Mouse (Mus musculus) gastrocnemius, adult 18-20 months (tissue): Measurements from ENCODE around the gene Tnks1bp1. TPM values are rescaled to one million over a fixed set of nuclear protein-coding genes. Genes with fewer than 3 reads are reported as not detected.
A peak's percentile ranks its signal among the peaks of the same experiment; 100 is the strongest.

Source experiments
- DNase-seq: peaks from one replicate; pipeline ENCODE4 v3.0.0; 2021; ENCODE audit warnings: low spot score
- long read RNA-seq, 2 experiments: library from polyadenylated mRNA; stranded (forward); transcript quantifications; one replicate each; pipeline ENCODE4 v2.0.0; 2021
- total RNA-seq, 2 experiments: library from RNA; stranded (reverse); gene quantifications; 2 replicates each; pipeline ENCODE4 v1.2.3; 2021

The Tnks1bp1 gene
- 10 to 100 TPM; 24.4 to 37.0 TPM for total RNA-seq
- long read RNA-seq, experiment 1, partial matches to known transcripts, result 4 of 7 reads
- long read RNA-seq, experiment 1, other reads (novel, unspliced or antisense), result 3 of 7 reads
- long read RNA-seq, experiment 2, full-length matches to known transcripts, result 1 of 7 reads
- long read RNA-seq, experiment 2, partial matches to known transcripts, result 4 of 7 reads
- long read RNA-seq, experiment 2, other reads (novel, unspliced or antisense), result 2 of 7 reads

- peak; percentile 99 for DNase-seq
Observed at GRCm38 (mm10) chr2:85047596-85048167, at the start of gene Tnks1bp1. Tnks1bp1 (plus strand) TSS chr2:85048022.

DNA sequence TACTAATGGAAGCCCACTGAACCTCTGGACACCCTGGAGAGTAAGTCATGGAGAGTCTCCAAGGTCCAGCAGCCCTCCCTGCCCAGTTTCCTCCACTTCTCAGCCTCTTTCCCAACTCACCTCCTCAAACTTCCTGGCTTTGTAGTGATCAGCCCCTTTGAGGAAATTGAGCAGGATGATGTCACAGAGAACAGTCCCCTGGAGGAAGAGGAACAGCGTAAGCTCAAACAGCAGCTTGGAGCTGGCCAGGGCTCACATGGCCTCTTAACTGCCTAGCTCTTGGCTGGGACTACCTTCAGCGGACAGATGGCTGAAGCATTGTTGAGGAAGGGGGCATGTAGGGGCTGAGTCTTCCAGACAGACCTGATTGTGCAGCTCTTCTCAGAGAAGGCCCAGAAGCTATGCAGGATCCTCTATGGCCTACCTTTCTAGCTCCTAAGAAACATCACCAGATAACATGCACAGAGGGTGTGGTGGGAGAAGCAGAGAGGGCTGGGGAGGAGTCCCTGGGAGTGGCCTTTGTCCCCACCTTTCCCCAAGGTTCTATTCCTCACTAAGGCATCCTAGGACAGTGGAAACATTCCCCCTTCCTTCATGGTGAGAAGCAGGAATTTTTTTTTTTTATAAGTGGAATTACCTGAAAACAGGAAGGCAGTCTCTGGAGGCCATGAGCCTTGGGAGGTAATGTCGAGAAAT is 48.2 kb upstream of the Tnks1bp1 start:
- peak; percentile 9 for DNase-seq

DNA sequence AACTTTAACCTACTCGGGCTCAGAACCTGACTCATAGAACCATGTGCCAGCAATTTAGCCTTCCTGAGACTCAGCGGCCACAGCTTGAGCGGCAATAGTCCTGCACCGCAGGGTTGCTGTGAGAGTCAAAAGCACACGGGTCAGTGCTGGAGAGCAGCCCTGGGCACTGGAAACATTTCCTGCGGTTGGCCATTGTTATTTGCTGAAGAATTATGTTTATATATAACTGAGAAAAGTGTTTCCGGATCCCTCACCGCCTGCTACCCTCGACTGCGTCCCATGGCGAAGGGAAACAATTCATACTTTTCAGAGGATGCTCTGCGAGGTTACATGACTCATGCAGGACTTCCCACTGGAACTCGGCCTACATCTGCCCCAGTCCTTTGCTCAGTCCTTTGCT is 46.3 kb upstream of the Tnks1bp1 start:
- DNase-seq, result no peak

DNA sequence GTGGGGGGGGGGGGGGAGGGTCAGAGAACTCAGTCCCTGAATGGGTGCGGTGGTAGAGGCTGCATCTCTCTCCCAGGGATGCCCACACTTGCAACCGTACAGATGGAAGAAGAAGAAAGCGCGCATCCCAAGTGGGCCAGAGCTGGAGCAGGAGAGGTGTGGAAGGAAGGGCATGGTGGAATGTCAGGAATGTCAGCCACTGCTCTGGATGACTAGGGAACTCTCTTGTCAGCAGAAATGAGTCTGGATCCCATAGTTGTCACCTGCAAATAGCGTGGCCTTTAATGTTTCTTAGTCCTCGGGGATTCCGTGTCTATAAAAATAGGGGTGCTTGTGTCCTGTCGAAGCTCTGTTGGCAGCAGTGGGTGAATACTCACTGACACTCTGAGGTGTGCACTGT is 45.2 kb upstream of the Tnks1bp1 start:
- no peak for DNase-seq

DNA sequence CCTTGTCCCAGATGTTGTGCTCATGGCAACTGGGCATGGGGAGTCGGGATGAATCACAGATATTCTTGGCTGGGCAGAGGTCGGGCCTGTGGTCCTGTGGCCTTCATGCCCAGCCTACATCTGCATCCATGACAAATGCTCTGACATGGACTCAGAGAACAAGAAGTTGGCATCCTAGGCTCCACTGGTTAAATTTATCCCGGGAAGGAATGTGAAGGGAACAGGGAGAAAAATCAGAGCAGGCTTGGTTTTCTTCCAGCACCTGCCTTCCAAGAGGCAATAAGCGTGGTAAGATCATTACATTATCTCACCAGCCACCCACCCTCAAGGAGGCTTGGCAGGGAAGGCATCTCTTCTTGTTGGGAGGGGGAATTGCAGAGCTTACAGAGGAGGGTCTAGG is 43.5 kb upstream of the Tnks1bp1 start:
- DNase-seq, result no peak

- DNase-seq, result no peak
Observed at GRCm38 (mm10) chr2:85006600-85006999, 41.2 kb upstream of the Tnks1bp1 start.

GRCm38 (mm10) chr2:85007729-85008128 is 40.1 kb upstream of the Tnks1bp1 start:
- peak; percentile 28 for DNase-seq

DNA sequence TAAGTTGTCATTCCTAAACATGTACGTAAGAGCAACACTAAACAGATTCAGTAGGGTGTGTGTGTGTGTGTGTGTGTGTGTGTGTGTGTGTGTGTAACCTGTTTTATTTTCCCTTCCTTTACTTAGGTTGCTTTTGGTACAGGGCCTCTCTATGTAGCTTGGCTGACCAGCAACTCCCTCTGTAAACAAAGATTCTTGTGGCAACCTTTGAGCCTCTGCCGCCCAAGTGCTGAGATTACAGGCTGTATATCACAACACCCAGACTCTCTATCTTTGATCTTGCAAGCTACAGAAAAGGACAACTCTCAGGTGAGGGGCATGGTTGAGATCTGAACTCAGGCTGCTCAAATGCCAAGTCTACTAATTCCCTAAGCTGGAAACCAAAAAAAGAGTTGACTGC is 38.6 kb upstream of the Tnks1bp1 start:
- no peak for DNase-seq

DNA sequence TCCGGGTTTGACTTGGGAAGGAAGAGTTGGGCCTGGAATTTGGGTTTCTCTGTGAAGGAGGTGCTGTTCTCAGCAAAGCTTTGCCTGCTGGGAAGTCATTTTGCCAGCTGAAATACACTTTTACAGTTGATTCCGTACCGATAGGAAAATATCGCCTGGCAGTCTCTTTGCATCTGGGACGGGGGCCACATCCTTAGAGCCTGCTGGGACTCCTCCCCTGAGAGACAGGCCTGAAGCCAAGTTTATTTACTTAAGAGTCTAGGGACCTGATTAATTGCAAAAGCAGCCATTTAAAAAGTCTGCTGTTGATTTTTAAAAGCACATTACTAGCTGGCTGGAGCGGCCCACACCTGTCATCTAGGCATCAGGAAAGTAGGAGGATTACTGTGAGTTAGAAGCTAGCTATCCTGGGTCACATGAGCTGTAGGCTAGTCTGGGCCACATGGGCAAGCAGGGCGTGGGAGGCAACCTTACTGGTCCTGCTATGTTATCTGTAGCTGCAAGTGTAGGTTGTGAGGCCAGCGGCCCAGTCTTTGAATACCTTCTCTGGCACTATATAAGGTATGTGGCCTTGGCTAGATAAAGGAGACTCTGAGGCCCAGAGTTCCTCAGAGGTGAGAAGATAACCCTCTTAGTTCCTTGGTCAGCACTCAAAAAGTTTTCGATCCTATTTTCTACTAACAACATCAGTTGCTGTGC is 35.8 kb upstream of the Tnks1bp1 start:
- DNase-seq, result peak; percentile 28

DNA sequence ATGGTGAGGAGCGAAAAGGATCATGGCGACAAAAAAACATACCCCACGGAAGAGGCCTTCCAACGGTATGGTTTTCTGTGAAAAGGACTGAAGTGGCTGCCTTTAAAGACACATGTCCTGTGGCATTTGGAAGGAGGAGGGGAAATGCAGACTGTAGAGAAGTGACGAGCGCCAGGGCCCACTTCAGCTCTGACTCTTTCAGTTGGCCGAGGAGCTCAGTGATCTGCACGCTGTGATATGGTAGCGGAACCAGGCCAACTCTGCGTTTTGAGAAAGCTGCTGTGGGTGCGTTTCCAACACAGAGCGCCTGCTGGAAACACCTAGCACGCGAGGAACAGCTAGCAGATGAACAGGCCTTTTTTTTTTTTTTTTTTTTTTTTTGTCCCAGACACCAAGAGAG is 35.1 kb upstream of the Tnks1bp1 start:
- no peak for DNase-seq

GRCm38 (mm10) chr2:85013826-85014587 is 33.8 kb upstream of the Tnks1bp1 start:
- DNase-seq, result no peak

DNA sequence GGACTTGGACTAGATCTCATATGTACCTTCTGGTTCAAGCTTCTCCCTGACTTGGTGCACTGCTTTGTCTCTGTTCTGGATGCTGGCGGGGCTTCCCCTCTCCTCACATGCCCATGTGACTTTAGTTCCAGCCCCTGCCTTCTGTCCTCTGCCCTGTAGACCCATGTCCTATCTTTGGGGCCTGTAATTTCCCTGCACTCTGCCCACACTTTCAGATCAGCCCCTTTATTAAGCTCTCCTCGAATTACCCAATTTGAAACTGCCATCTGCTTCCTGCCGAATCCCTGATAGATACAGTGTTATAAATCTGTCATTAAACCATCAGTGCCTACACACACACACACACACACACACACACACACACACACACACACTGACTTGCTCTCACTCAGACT is 33.2 kb upstream of the Tnks1bp1 start:
- no peak for DNase-seq

DNA sequence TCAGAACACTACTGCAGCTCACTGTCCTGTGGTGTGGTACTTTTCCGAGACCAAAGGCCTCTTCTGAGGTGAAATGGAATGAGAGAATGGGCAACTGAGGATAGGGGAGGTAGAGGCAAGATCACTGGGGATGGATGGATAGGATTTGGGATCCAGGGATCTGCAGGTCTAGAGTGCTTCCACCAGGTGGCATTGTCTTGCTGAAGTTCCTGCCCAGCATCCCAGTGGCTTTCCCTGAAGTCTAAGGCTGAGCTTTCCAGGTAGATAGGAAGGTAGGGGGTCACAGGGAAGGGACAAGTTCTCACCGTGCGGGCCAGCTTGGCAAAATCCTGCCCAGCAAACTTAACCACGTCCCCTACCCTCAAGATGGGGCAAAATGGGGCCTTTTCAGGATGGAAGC is 25.8 kb upstream of the Tnks1bp1 start:
- DNase-seq, result no peak

- DNase-seq, result no peak
Observed at GRCm38 (mm10) chr2:85026178-85026577, 21.6 kb upstream of the Tnks1bp1 start.

- no peak for DNase-seq
Observed at GRCm38 (mm10) chr2:85027281-85027680, 20.5 kb upstream of the Tnks1bp1 start.

- DNase-seq, result no peak
Observed at GRCm38 (mm10) chr2:85029897-85030296, 17.9 kb upstream of the Tnks1bp1 start.

DNA sequence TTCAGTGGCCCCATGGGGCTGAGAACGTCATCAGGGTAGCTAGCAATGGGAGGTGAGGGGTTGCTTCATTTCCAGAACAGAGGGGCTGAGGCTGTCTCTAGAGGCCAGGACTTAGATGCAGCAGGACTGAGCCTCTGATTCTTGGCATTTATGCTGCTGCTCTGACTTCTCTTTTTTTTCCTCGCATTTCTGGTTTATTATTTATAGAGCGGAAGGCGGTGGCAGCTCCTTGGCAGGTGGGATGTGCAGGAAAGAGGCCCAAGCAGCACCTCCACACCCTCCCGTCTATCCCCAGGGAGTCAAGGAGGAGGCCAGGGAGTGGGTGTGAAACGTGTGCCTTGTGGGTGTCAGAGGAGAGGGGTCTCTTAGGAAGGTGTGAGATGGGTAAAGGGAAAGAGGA is 16.8 kb upstream of the Tnks1bp1 start:
- no peak for DNase-seq

DNA sequence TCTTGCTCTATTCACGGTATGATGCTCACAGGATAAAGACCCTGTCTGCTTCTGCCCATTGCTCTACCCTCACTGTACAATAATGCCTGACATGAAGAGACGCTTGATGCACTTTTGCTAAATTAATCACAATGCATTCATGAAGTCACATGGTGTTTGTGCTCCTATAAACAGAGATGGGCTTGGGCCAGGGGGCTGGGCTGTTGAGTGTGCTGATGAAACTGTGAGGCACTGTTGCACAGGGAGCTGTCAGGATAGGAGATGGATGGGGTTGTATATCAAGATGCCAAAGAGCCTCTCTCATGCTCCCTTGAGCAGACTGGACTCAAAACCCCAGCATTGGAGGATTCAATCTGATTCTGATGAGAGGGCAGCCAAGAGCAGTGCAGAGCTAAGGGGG is 14.7 kb upstream of the Tnks1bp1 start:
- DNase-seq, result no peak

- DNase-seq, result no peak
Observed at GRCm38 (mm10) chr2:85034169-85034568, 13.7 kb upstream of the Tnks1bp1 start.

- DNase-seq, result no peak
Observed at GRCm38 (mm10) chr2:85036507-85037046, 11.2 kb upstream of the Tnks1bp1 start.
